Mouse (Mus musculus): ENCODE measurements around the gene Rad23b. TPM values are rescaled to one million over a fixed set of nuclear protein-coding genes. Genes with fewer than 3 reads are reported as not detected.

Gene Rad23b
- polyA plus RNA-seq, 1 experiment from 2014 or later = 59.8 TPM

- no peaks in the 10 kb centered on the region for H3K9me3 ChIP-seq
- H3K27me3 ChIP-seq (replicated peaks) = no peaks in the 10 kb centered on the region
- H3K36me3 ChIP-seq = no peaks in the 10 kb centered on the region
- H3K9ac ChIP-seq = no peak overlapping the region
- H3K4me3 ChIP-seq = no peak overlapping the region
- no peak for ATAC-seq (ENCODE audit: extremely low read depth, insufficient number of reproducible peaks, low FRiP score, low TSS enrichment)
- H3K27ac ChIP-seq (replicated peaks) = no peak overlapping the region
- no peak overlapping the region for H3K4me2 ChIP-seq
- 0 out of 2 replicates have a peak, but pooled peaks cover 8% of the 10 kb centered on the region for H3K4me1 ChIP-seq
- 27% methylated on average over 1 of the region's 1 CpGs for WGBS
These were observed 10.9 kb upstream of the Rad23b start for GRCm38 (mm10) chr4:55338905-55339304.

GRCm38 (mm10) chr4:55339388-55339787 lies 10.5 kb upstream of the Rad23b start:
- 65% methylated on average over 4 of the region's 4 CpGs for WGBS

GRCm38 (mm10) chr4:55341797-55342196 lies 8.0 kb upstream of the Rad23b start:
- no peak for ATAC-seq (ENCODE audit: extremely low read depth, insufficient number of reproducible peaks, low FRiP score, low TSS enrichment)
- Histone ChIP-seq H3K27ac (replicated peaks) (no peak overlapping the region), H3K4me2 (no peak overlapping the region), H3K36me3 (no peaks in the 10 kb centered on the region), H3K4me3 (no peak overlapping the region), H3K4me1 (0 out of 2 replicates have a peak, but pooled peaks cover 8% of the 10 kb centered on the region), H3K9me3 (no peaks in the 10 kb centered on the region), H3K9ac (no peak overlapping the region), H3K27me3 (replicated peaks) (no peaks in the 10 kb centered on the region)
- WGBS = 79% methylated on average over 1 of the region's 1 CpGs

More at GRCm38 (mm10) chr4:55339388-55339787, 10.5 kb upstream of the Rad23b start:
- Histone ChIP-seq H3K36me3 (no peaks in the 10 kb centered on the region), H3K4me3 (no peak overlapping the region), H3K4me2 (no peak overlapping the region), H3K4me1 (0 out of 2 replicates have a peak, but pooled peaks cover 8% of the 10 kb centered on the region), H3K9me3 (no peaks in the 10 kb centered on the region), H3K9ac (no peak overlapping the region), H3K27ac (replicated peaks) (no peak overlapping the region), H3K27me3 (replicated peaks) (no peaks in the 10 kb centered on the region)
- ATAC-seq (ENCODE audit: extremely low read depth, insufficient number of reproducible peaks, low FRiP score, low TSS enrichment) = no peak

GRCm38 (mm10) chr4:55342602-55343001 lies 7.2 kb upstream of the Rad23b start:
- no peak overlapping the region for H3K4me3 ChIP-seq

GRCm38 (mm10) chr4:55343287-55343686 lies 6.6 kb upstream of the Rad23b start:
- Histone ChIP-seq H3K36me3 (no peaks in the 10 kb centered on the region), H3K27ac (replicated peaks) (no peak overlapping the region), H3K4me3 (no peak overlapping the region), H3K9ac (no peak overlapping the region), H3K27me3 (replicated peaks) (no peaks in the 10 kb centered on the region), H3K9me3 (no peaks in the 10 kb centered on the region), H3K4me1 (peaks cover 12% of the 10 kb centered on the region), H3K4me2 (no peak overlapping the region)
- 86% methylated on average over 3 of the region's 3 CpGs for WGBS
- no peak for ATAC-seq (ENCODE audit: extremely low read depth, insufficient number of reproducible peaks, low FRiP score, low TSS enrichment)

More at GRCm38 (mm10) chr4:55342602-55343001, 7.2 kb upstream of the Rad23b start:
- Histone ChIP-seq H3K27me3 (replicated peaks) (no peaks in the 10 kb centered on the region), H3K4me2 (no peak overlapping the region), H3K9me3 (no peaks in the 10 kb centered on the region), H3K9ac (no peak overlapping the region), H3K36me3 (no peaks in the 10 kb centered on the region), H3K4me1 (0 out of 2 replicates have a peak, but pooled peaks cover 8% of the 10 kb centered on the region), H3K27ac (replicated peaks) (no peak overlapping the region)
- no peak for ATAC-seq (ENCODE audit: extremely low read depth, insufficient number of reproducible peaks, low FRiP score, low TSS enrichment)
- WGBS = 81% methylated on average over 5 of the region's 5 CpGs

GRCm38 (mm10) chr4:55348759-55349451 lies 938 bp upstream of the Rad23b start:
- Histone ChIP-seq H3K4me3 (peak overlapping the region; percentile 100), H3K36me3 (no peaks in the 10 kb centered on the region), H3K9me3 (no peaks in the 10 kb centered on the region), H3K4me2 (peak overlapping the region; percentile 88), H3K9ac (peak overlapping the region; percentile 85), H3K27ac (replicated peaks) (peak overlapping the region; percentile 90), H3K4me1 (peaks cover 37% of the 10 kb centered on the region), H3K27me3 (replicated peaks) (no peaks in the 10 kb centered on the region)
- WGBS = 4% methylated on average over 11 of the region's 12 CpGs
- no peak for ATAC-seq (ENCODE audit: extremely low read depth, insufficient number of reproducible peaks, low FRiP score, low TSS enrichment)

- WGBS = under 1% methylated on average over 57 of the region's 66 CpGs
- Histone ChIP-seq H3K4me3 (peak overlapping the region; percentile 100), H3K4me1 (peaks cover 48% of the 10 kb centered on the region), H3K36me3 (no peaks in the 10 kb centered on the region), H3K4me2 (peak overlapping the region; percentile 88), H3K27me3 (replicated peaks) (no peaks in the 10 kb centered on the region), H3K9ac (peak overlapping the region; percentile 98), H3K27ac (replicated peaks) (peak overlapping the region; percentile 94), H3K9me3 (no peaks in the 10 kb centered on the region)
- peak; percentile 38 for ATAC-seq (ENCODE audit: extremely low read depth, insufficient number of reproducible peaks, low FRiP score, low TSS enrichment)
These were observed 532 bp downstream of the Rad23b start for GRCm38 (mm10) chr4:55350219-55350931.

GRCm38 (mm10) chr4:55351037-55351436 lies 1.2 kb downstream of the Rad23b start:
- Histone ChIP-seq H3K4me2 (peak overlapping the region; percentile 88), H3K36me3 (peaks cover 4% of the 10 kb centered on the region), H3K27ac (replicated peaks) (peak overlapping the region; percentile 94), H3K27me3 (replicated peaks) (no peaks in the 10 kb centered on the region), H3K9ac (peak overlapping the region; percentile 98), H3K9me3 (no peaks in the 10 kb centered on the region), H3K4me1 (peaks cover 48% of the 10 kb centered on the region), H3K4me3 (peak overlapping the region; percentile 100)
- WGBS = 11% methylated on average over 12 of the region's 12 CpGs
- ATAC-seq (ENCODE audit: extremely low read depth, insufficient number of reproducible peaks, low FRiP score, low TSS enrichment) = no peak

- Histone ChIP-seq H3K36me3 (peaks cover 13% of the 10 kb centered on the region), H3K9ac (no peak overlapping the region), H3K27ac (replicated peaks) (no peak overlapping the region), H3K9me3 (no peaks in the 10 kb centered on the region), H3K4me3 (peak overlapping the region; percentile 100), H3K4me2 (peak overlapping the region; percentile 88), H3K4me1 (peaks cover 56% of the 10 kb centered on the region), H3K27me3 (replicated peaks) (no peaks in the 10 kb centered on the region)
- ATAC-seq (ENCODE audit: extremely low read depth, insufficient number of reproducible peaks, low FRiP score, low TSS enrichment) = no peak
These were observed 2.0 kb downstream of the Rad23b start for GRCm38 (mm10) chr4:55351860-55352259.

- ATAC-seq (ENCODE audit: extremely low read depth, insufficient number of reproducible peaks, low FRiP score, low TSS enrichment) = no peak
- no peaks in the 10 kb centered on the region for H3K9me3 ChIP-seq
- peak overlapping the region; percentile 30; the same call in 1 of the 2 replicates for H3K9ac ChIP-seq
- 88% methylated on average over 1 of the region's 1 CpGs for WGBS
- H3K27ac ChIP-seq (replicated peaks) = no peak overlapping the region
- H3K4me3 ChIP-seq = no peak overlapping the region
- peaks cover 18% of the 10 kb centered on the region for H3K36me3 ChIP-seq
- no peak overlapping the region for H3K4me2 ChIP-seq
- no peaks in the 10 kb centered on the region for H3K27me3 ChIP-seq (replicated peaks)
- H3K4me1 ChIP-seq = peaks cover 53% of the 10 kb centered on the region
These were observed 4.2 kb downstream of the Rad23b start for GRCm38 (mm10) chr4:55354038-55354437.

- WGBS = 95% methylated on average over 1 of the region's 1 CpGs
- Histone ChIP-seq H3K9me3 (no peaks in the 10 kb centered on the region), H3K4me1 (peaks cover 55% of the 10 kb centered on the region), H3K4me2 (no peak overlapping the region), H3K27me3 (replicated peaks) (no peaks in the 10 kb centered on the region), H3K9ac (no peak overlapping the region), H3K27ac (replicated peaks) (no peak overlapping the region), H3K36me3 (peaks cover 30% of the 10 kb centered on the region), H3K4me3 (no peak overlapping the region)
- ATAC-seq (ENCODE audit: extremely low read depth, insufficient number of reproducible peaks, low FRiP score, low TSS enrichment) = no peak
These were observed 6.0 kb downstream of the Rad23b start for GRCm38 (mm10) chr4:55355845-55356244.

All from heart, embryonic 13.5 days (tissue).